Mouse (Mus musculus): ENCODE results near the gene Gm4969. TPM values are rescaled to one million over a fixed set of nuclear protein-coding genes. Genes with fewer than 3 reads are reported as not detected.
A peak's percentile ranks its signal among the peaks of the same experiment; 100 is the strongest.
"Not testable (repeated sequence)": the region's sequence is repeated elsewhere in the genome, so short reads cannot be mapped to it uniquely, and the experiment has no call there.

The Gm4969 gene
- polyA plus RNA-seq, 1 experiment from 2014 or later: 2.2 TPM

DNA sequence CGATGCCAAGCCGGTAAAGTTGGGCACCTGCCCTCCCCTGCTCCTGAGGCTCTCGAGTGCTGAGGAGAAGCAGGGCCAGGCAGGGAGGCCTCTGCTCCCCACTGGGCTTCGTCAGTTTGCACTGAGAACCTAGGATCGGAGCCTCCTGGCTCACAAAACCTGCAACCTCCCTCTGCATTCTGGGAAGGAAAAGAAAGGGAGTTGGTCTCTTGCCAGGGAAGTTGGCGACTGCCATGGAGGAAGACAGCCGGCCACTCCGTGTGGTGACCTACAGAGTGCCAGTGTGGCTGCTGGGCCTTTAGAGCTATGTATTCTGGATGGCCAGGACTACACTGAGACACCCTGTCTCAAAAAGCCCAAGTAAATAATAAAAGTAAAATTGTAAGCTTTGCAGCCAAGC is 36.6 kb upstream of the Gm4969 start:
- Histone ChIP-seq H3K4me1 (peaks cover 30% of the 10 kb centered on the region), H3K27me3 (ENCODE audit: low read depth, poor library complexity, severe bottlenecking) (peaks cover 23% of the 10 kb centered on the region), H3K4me3 (no peak overlapping the region), H3K27ac (no peak overlapping the region), H3K36me3 (peaks cover 49% of the 10 kb centered on the region), H3K9me3 (replicated peaks) (no peaks in the 10 kb centered on the region)
- no peak for DNase-seq (ENCODE audit: low spot score)
- 88% methylated on average over 8 of the region's 8 CpGs for WGBS

GRCm38 (mm10) chr7:19151121-19151520 is 33.0 kb upstream of the Gm4969 start:
- H3K4me1 ChIP-seq: peaks cover 29% of the 10 kb centered on the region
- H3K4me3 ChIP-seq: peak overlapping the region; percentile 69
- 93% methylated on average over 10 of the region's 10 CpGs for WGBS
- H3K27me3 ChIP-seq (ENCODE audit: low read depth, poor library complexity, severe bottlenecking); DNase-seq (ENCODE audit: low spot score); H3K9me3 ChIP-seq (replicated peaks); H3K27ac ChIP-seq: not testable (repeated sequence)
- H3K36me3 ChIP-seq: peaks cover 54% of the 10 kb centered on the region

DNA sequence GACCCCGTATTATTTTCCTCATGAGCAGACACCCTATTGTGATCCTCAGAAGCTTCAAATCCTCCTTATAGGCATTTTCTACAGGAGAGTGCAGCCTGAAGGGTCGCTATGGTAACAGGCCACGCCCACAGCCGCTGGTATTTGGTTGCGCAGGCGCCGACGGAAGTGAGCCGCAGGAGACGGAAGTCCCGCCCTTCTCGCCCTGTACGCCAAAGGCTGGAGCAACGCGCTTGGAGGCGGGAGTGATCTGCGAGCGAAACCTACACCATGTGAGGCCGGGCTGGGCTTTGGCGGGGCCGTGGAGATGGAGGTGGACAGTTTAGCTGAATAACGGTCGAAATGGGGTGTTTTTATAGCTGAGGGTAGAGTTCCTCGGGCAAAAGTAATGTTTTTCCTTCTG is 31.5 kb upstream of the Gm4969 start, which contains the start of gene Snrpd2:
Snrpd2 (plus strand) TSS at position 97 of the 400 bp plus-strand sequence.
- no peaks in the 10 kb centered on the region for H3K27me3 ChIP-seq (ENCODE audit: low read depth, poor library complexity, severe bottlenecking)
- H3K9me3 ChIP-seq (replicated peaks): no peaks in the 10 kb centered on the region
- H3K27ac ChIP-seq: peak within 1 kb of the TSS; percentile 85
- peaks cover 26% of the 10 kb centered on the region for H3K4me1 ChIP-seq
- peak within 1 kb of the TSS; percentile 69 for H3K4me3 ChIP-seq
- WGBS: 0% methylated on average over 24 of the region's 24 CpGs
- H3K36me3 ChIP-seq: peaks cover 50% of the 10 kb centered on the region
- DNase-seq (ENCODE audit: low spot score): peak; percentile 99

DNA sequence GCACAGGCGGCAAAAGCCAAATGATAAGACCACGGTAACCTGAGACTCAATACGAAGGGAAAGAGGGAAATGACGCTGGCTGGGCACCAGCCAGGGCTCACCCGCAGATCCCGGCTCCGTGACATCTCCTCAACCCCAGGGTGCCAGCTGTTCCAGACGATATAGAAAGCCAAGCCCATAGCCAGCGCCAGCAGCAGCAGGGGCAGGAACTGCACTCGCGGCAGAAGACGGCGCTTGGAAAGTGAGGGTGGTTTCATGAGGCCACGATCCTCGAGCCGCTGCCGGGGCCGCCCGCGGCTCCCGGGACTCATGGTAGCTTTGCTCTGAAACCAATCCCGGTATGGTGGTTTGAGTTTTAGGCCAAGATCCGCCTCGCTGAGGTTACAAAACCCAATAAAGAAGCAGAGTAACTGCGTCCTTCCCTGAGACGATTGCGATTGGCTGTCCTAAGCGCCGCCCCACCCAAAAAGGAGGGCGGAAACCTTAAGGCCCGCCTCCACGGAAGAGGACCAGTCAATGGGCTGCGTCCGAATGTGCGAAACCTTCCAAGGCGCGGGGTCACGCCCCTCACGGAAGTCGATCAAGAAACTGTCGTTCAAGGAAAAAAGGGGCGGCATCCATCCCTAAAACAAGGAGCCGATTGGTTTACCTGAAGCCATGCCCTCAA is 30.8 kb upstream of the Gm4969 start, which contains the start of gene Qpctl:
Qpctl (minus strand) TSS at position 417 of the 667 bp plus-strand sequence.
- H3K36me3 ChIP-seq: peaks cover 44% of the 10 kb centered on the region
- H3K27me3 ChIP-seq (ENCODE audit: low read depth, poor library complexity, severe bottlenecking): no peaks in the 10 kb centered on the region
- no peaks in the 10 kb centered on the region for H3K9me3 ChIP-seq (replicated peaks)
- H3K4me1 ChIP-seq: peaks cover 26% of the 10 kb centered on the region
- H3K27ac ChIP-seq: peak within 1 kb of the TSS; percentile 85
- DNase-seq (ENCODE audit: low spot score): peak; percentile 90
- under 1% methylated on average over 43 of the region's 43 CpGs for WGBS
- H3K4me3 ChIP-seq: peak within 1 kb of the TSS; percentile 69

GRCm38 (mm10) chr7:19148180-19148874 is 30.2 kb upstream of the Gm4969 start:
- Histone ChIP-seq H3K27ac (peak overlapping the region; percentile 85), H3K27me3 (ENCODE audit: low read depth, poor library complexity, severe bottlenecking) (no peaks in the 10 kb centered on the region), H3K9me3 (replicated peaks) (no peaks in the 10 kb centered on the region), H3K4me1 (peaks cover 26% of the 10 kb centered on the region), H3K4me3 (peak overlapping the region; percentile 69), H3K36me3 (peaks cover 37% of the 10 kb centered on the region)
- WGBS: 14% methylated on average over 20 of the region's 20 CpGs
- DNase-seq (ENCODE audit: low spot score): no peak

DNA sequence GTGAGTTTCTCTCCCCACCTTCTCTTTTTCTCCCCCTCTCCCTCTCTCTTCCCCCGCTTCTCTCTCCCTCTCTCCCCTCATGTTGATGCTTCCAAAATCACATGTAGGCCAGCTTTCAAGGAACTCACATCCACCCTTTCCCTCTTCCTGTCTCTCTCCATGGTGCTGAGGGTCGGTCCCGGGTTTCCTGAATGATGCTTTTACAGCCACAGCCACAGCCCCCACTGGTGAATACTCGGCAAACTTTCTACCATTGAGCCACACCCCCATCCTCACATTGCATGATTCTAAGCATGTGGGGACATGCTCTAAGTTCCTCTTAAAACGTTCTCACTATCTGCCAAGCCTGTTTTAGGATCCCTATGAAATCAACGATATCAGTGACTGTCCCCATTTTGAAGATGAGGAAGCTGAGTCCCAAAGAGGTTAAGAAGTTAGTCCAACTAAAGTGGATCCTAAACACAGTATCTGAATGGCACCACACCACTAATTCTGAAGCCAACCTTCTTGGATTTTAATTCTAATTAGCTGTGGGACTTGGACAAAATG is 29.4 kb upstream of the Gm4969 start:
- H3K4me3 ChIP-seq: peak overlapping the region; percentile 69; the same call in 1 of the 2 replicates
- H3K4me1 ChIP-seq: peaks cover 26% of the 10 kb centered on the region
- H3K9me3 ChIP-seq (replicated peaks): no peaks in the 10 kb centered on the region
- no peak for DNase-seq (ENCODE audit: low spot score)
- H3K27me3 ChIP-seq (ENCODE audit: low read depth, poor library complexity, severe bottlenecking): no peaks in the 10 kb centered on the region
- H3K27ac ChIP-seq: no peak overlapping the region
- peaks cover 31% of the 10 kb centered on the region for H3K36me3 ChIP-seq
- 50% methylated on average over 6 of the region's 6 CpGs for WGBS

DNA sequence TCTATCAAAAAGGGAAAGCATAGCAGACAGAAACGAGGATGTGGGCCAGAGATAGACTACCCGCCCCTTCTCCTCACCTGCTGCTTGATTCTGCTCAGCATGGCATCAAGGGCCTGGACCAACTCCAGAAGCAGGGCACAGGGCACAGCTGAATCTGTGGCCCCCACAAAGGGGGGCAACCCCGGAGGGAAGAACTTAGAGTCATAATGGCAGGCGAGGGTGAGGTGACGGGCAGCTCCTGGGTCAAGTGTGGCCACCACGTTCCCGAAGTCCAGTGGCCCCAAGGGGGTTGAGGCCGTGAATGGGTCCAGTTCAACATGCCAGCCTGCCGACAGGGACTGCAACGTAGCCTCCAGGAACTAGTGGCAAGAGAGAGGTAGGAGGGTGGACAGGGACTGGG is 28.6 kb upstream of the Gm4969 start:
- Histone ChIP-seq H3K9me3 (replicated peaks) (no peaks in the 10 kb centered on the region), H3K27me3 (ENCODE audit: low read depth, poor library complexity, severe bottlenecking) (no peaks in the 10 kb centered on the region), H3K27ac (no peak overlapping the region), H3K4me1 (peaks cover 26% of the 10 kb centered on the region), H3K4me3 (no peak overlapping the region), H3K36me3 (peaks cover 30% of the 10 kb centered on the region)
- 86% methylated on average over 10 of the region's 10 CpGs for WGBS
- DNase-seq (ENCODE audit: low spot score): no peak

DNA sequence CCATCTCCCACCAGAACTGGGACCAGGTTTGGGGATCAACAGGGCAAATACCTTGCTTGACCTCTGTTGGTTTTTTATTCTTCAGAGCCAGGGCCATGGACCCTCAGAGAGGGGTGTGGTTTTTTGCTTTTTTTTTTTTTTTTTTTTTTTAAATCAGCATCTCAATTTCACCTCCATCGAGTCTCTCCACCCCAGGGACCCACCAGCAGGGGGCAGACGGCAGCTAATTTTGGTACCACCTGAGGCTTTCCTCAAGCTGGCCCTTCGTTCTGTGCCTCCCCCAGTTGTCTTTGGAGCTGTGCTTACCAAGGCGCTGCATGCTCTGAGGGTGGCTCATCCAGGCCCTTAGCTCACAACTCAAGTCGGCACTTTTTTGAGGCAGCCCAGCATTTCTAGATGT is 19.2 kb upstream of the Gm4969 start:
- no peaks in the 10 kb centered on the region for H3K9me3 ChIP-seq (replicated peaks)
- peaks cover 77% of the 10 kb centered on the region for H3K36me3 ChIP-seq
- 62% methylated on average over 5 of the region's 5 CpGs for WGBS
- DNase-seq (ENCODE audit: low spot score): peak; percentile 65
- H3K4me1 ChIP-seq: no peaks in the 10 kb centered on the region
- no peak overlapping the region for H3K4me3 ChIP-seq
- no peak overlapping the region for H3K27ac ChIP-seq
- no peaks in the 10 kb centered on the region for H3K27me3 ChIP-seq (ENCODE audit: low read depth, poor library complexity, severe bottlenecking)

DNA sequence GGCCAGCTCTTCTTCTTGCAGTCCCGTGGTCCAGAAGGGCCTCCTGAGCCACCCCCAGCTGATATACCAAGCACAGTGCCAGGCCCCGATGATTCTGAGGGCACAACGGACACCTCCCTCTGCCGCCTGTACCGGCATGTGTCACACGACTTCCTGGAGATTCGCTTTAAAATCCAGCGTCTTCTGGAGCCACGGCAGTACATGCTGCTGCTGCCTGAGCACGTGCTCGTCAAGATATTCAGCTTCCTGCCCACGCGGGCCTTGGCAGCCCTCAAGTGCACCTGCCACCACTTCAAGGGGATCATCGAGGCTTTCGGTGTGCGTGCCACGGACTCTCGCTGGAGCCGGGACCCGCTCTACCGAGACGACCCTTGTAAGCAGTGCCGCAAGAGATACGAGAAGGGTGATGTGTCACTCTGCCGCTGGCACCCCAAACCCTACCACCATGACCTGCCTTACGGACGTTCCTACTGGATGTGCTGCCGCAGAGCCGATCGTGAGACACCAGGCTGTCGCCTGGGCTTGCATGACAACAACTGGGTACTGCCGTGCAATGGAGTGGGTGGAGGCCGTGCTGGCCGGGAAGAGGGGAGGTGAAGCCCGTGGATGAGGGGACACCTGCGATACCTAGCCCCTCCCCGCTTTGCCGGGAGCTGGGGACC is 18.6 kb upstream of the Gm4969 start:
- DNase-seq (ENCODE audit: low spot score): no peak
- WGBS: 92% methylated on average over 38 of the region's 38 CpGs
- no peaks in the 10 kb centered on the region for H3K27me3 ChIP-seq (ENCODE audit: low read depth, poor library complexity, severe bottlenecking)
- H3K27ac ChIP-seq: no peak overlapping the region
- peaks cover 2% of the 10 kb centered on the region for H3K4me1 ChIP-seq
- H3K9me3 ChIP-seq (replicated peaks): no peaks in the 10 kb centered on the region
- H3K4me3 ChIP-seq: no peak overlapping the region
- H3K36me3 ChIP-seq: peaks cover 73% of the 10 kb centered on the region

GRCm38 (mm10) chr7:19136168-19136567 is 18.0 kb upstream of the Gm4969 start:
- Histone ChIP-seq H3K27ac (no peak overlapping the region), H3K27me3 (ENCODE audit: low read depth, poor library complexity, severe bottlenecking) (no peaks in the 10 kb centered on the region), H3K9me3 (replicated peaks) (no peaks in the 10 kb centered on the region), H3K4me3 (no peak overlapping the region), H3K4me1 (peaks cover 7% of the 10 kb centered on the region), H3K36me3 (peaks cover 70% of the 10 kb centered on the region)
- no peak for DNase-seq (ENCODE audit: low spot score)
- WGBS: 94% methylated on average over 13 of the region's 13 CpGs

DNA sequence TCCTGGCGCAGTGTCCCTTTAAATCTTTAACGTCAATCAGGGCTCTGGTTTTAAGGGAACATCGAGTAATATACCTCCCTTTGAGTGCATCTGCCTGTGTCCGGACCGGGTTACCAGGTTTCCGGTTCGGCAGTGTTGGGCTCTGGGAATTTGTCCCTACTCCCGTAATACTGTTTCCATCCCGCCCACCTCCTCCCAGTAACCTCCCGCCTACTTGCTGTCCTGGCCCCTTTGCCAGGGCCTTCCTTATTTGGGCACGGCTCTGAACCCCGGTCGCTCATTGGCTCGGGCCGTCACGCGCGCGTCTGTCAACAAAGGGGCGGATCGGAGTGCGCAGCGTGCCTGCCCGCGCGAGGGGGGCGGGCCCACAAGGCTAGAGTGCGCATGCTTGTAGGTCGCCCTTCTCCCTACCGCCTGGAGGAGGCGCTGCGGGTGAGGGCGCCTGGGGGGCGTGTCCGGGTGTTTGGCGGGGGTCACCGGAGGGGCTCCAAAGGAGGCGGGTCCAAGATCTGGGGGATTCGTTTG is 13.2 kb upstream of the Gm4969 start:
- Histone ChIP-seq H3K4me1 (peaks cover 14% of the 10 kb centered on the region), H3K9me3 (replicated peaks) (no peaks in the 10 kb centered on the region), H3K27ac (peak overlapping the region; percentile 88), H3K36me3 (peaks cover 50% of the 10 kb centered on the region), H3K4me3 (peak overlapping the region; percentile 55), H3K27me3 (ENCODE audit: low read depth, poor library complexity, severe bottlenecking) (no peaks in the 10 kb centered on the region)
- peak; percentile 97 for DNase-seq (ENCODE audit: low spot score)
- WGBS: under 1% methylated on average over 39 of the region's 39 CpGs

GRCm38 (mm10) chr7:19130657-19131056 is 12.5 kb upstream of the Gm4969 start:
- peak overlapping the region; percentile 88 for H3K27ac ChIP-seq
- no peaks in the 10 kb centered on the region for H3K27me3 ChIP-seq (ENCODE audit: low read depth, poor library complexity, severe bottlenecking)
- 27% methylated on average over 4 of the region's 4 CpGs for WGBS
- peaks cover 14% of the 10 kb centered on the region for H3K4me1 ChIP-seq
- H3K4me3 ChIP-seq: peak overlapping the region; percentile 55
- no peak for DNase-seq (ENCODE audit: low spot score)
- H3K36me3 ChIP-seq: peaks cover 49% of the 10 kb centered on the region
- no peaks in the 10 kb centered on the region for H3K9me3 ChIP-seq (replicated peaks)

Measured in limb, embryonic 10.5 days (tissue).